Mouse (Mus musculus) fibroblast of lung, adult 2 months (primary cell): ENCODE results near the gene Olfr847.

Source experiments
- DNase-seq: peaks from one replicate; pipeline ENCODE4 v3.0.0-alpha.2; 2011; ENCODE audit warnings: low read depth

Olfr847 gene

DNA sequence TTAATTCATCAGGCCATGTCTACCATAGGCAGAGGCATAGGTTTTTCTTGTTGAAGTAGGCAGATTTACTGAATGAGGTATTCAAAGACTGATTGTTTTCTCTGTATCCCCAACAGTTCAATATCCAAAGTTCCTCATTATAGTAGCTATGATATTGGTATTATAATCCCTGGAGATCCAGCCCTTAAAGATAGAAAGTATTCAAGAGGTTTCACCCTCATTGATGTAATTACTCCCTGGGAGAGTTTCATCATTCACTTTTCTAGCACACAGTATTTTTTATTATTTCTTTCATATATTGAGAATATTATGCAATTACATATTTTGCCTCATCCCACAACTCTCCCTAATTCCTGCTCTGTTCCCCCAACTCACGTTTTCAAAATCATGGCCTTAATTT is at the start of gene Olfr847:
TSS of gene Olfr847 (minus strand) at position 101 of the 400 bp plus-strand sequence.
- DNase-seq, result no peak

DNA sequence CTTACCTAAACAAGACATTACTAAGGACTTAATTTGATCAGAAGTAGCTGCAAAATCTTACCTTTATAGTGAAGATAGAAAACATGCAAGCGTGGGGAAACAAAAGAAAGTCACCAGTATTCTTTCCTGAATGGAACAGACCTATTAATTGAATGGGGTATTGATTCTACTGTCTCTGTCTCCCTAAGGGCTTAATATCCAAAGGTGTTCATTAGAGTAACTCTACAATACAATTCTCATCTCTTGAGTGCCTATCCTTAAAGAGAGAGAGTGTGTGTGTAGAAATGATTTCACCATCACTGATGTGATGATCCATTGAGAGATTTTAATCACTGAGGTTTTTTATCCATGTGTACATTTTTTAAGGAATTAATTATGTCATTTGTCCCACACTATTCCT is 14.6 kb downstream of the Olfr847 start, which contains the start of gene Olfr846:
TSS of gene Olfr846 (minus strand) at position 101 of the 400 bp plus-strand sequence.
- no peak for DNase-seq

DNA sequence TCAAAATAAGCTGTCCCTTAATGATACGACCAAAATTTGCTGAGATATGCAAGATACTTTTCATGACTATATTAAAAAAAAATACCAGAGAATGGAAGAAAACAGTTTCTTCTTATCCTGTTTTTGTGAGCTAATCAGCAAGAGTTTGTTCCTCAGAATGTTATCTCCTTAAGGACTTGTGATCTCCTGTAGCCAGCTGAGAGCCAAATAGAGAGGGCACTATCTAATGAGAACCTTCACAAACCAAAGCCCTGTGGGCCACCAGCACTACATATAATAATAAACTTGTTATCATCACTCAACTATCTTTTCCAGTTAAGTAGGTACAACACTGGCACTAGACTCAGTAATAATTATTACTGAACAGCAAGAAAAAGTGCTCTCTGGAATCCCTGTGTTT is 42.3 kb downstream of the Olfr847 start, which contains the start of gene Olfr845:
TSS of gene Olfr845 (plus strand) at position 301 of the 400 bp plus-strand sequence.
- DNase-seq, result no peak
